Mouse (Mus musculus): ENCODE results near the gene Cdc42ep4.

DNA sequence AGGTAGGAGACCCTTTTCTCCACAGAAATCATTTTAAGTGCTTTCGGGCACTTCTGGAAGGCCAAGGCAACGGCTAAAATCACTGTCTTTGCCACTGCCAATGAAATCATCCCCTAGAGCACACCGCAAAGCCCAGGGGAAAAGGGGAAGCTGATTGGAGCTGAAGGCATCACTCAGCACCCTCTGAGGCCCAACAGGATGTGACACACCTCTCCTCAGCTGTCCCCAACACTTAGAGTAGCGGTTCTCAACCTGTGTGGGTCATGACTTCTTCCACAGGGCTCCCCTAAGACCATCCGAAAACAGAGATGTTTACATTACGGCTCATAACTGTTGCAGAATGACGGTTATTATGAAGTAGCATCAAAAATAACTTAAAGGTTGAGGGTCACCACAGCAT, 10.0 kb upstream of the Cdc42ep4 start:
- no peak for TF ChIP-seq CTCF (IDR thresholded peaks at IDR 0.05; ENCODE audit: extremely low read depth, insufficient read depth, insufficient read length, insufficient replicate concordance)
- TF ChIP-seq POLR2A (IDR thresholded peaks at IDR 0.05; ENCODE audit: low read depth, low read length): no peak

Data from spleen, adult 2 months (tissue).